Mouse (Mus musculus): ENCODE data around the gene Cdk2ap2.
"Not testable (repeated sequence)": the region's sequence is repeated elsewhere in the genome, so short reads cannot be mapped to it uniquely, and the experiment has no call there.

The Cdk2ap2 gene

GRCm38 (mm10) chr19:4064501-4064900, 32.5 kb upstream of the Cdk2ap2 start:
- in situ Hi-C loops (cut with MboI; ENCODE audit: unreplicated experiment in 2 of 2), result not testable (repeated sequence)

DNA sequence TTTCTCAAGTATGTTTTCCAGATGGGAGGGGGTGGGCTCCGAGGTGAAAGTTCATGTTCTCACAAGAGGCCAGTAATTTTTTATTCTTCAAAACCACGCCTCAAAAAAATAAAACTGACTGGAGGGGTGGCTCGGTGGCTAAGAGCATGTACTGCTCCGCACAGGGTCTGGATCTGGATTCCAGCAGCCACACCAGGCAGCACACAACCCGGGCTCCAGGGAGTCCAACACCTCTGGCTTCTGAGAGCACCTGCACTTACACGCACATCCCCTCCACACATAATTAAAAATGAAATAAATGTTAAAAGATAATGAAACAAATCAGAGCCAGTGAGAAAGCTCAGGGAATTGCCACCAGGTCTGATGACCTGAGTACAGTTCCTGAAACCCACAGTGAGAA, 30.7 kb upstream of the Cdk2ap2 start:
- in situ Hi-C loops (cut with MboI; ENCODE audit: unreplicated experiment in 2 of 2), result no loop called here

DNA sequence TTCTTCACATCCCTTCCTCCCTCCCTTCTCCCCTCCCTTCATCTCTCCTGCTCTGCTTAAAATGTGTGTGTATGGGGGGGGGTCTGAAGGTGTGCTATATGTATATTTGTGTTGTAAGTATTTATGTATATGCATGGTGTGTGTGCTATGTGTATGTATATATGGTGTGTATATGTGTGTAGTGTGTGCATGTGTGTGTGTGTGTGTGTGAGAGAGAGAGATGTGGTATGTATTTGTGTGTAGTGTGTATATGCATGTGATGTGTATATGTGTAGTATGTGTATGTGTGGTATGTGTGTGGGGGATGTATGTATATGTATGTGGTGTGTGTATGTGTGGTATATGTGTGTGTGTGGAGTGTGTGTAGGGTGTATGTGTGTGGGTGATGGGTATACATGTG, 30.1 kb upstream of the Cdk2ap2 start:
- in situ Hi-C loops (cut with MboI; ENCODE audit: unreplicated experiment in 2 of 2), result no loop called here

DNA sequence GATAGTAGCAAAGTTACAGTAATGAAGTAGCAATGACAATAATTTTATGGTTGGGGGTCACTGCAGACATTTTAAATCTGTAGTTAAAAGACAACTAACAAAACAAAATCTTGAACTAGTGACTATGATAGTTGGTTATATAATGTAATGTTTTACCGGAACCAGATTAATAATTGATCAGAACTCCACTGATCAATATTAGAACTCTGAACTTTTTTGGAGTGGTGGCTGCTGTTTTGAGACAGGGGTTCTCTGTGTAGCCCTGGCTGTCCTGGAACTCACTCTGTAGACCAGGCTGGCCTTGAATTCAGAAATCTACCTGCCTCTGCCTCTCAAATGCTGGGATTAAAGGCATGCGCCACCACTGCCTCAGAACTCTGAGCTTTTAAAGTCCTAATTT, 28.7 kb upstream of the Cdk2ap2 start:
- in situ Hi-C loops (cut with MboI; ENCODE audit: unreplicated experiment in 2 of 2), result not testable (repeated sequence)

DNA sequence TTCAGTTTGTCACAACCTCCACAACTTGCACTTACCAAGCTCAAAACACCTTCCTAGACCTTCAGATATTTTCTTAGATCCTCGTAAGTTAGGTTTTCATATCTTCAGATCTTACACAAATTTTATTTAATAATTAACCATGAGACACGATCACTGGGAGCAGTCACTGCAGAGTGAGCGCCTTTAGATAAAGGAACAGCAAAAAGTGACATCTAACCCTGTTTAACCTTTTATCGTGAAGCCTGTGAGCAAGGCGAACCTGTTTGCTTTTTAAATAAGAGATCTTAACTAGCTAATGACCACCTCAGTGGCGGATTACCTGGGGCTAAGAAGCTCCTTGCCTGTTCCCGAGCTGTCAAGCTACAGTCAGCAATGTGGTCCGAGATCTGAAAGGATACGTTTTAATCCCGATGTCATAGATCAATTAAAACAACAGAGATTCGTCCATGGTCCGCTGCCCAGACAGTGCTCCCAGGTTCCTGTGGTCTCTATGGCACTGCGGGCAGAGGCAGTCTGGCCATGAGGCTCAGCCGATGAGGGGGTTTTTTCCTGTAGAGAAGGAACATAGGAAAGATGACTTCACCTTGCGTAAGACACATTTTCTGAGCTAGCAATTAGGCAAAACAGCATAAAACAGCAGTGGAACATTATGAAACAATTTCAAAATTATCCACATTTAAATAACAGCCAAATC, 28.1 kb upstream of the Cdk2ap2 start:
- in situ Hi-C loops (cut with MboI; ENCODE audit: unreplicated experiment in 2 of 2), result no loop called here

DNA sequence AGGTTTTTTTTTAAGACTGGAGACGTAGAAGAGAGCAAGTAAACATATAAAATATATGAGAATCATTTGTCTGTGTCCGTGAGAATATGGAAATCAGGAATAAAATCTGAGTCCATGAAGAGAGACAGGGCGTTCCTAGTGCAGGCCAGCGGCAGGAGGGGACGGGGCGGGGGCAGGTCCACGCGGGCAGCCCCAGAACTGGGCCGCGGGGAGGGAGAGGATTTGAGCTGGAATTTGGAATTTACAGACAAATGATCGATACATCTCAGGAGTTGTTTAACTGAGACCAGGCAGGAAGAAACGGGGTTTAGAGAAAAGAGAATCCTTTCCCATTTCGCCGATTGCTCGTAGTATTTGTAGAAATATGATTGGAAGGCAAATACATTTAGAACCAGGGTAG, 26.7 kb upstream of the Cdk2ap2 start:
- in situ Hi-C loops (cut with MboI; ENCODE audit: unreplicated experiment in 2 of 2), result no loop called here

DNA sequence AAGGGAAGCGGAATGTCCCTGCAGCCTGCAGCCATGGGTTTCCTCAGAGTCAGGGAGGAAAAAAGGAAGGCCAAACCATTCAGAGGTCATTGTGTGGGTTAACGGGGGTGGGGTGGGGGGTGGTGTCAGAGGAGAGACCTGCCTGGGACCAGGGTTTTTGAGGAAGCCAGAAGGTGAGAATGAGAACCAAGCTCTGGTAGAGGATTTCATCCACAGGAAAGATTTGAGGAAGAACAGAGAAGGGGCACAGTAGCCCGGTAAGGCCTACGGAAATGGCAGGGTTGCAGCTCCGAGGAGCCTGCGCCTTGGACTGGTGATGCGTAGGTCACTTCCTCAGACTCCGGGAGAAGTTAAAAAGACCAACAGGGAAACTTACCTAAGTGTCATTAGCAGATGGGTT, 26.2 kb upstream of the Cdk2ap2 start:
- in situ Hi-C loops (cut with MboI; ENCODE audit: unreplicated experiment in 2 of 2), result no loop called here

- in situ Hi-C loops (cut with MboI; ENCODE audit: unreplicated experiment in 2 of 2), result no loop called here
Observed at GRCm38 (mm10) chr19:4071406-4071805, 25.6 kb upstream of the Cdk2ap2 start.

- in situ Hi-C loops (cut with MboI; ENCODE audit: unreplicated experiment in 2 of 2), result no loop called here
Observed at GRCm38 (mm10) chr19:4072706-4073424, 24.1 kb upstream of the Cdk2ap2 start.

- in situ Hi-C loops (cut with MboI; ENCODE audit: unreplicated experiment in 2 of 2), result loop anchor here (25.0 kb wide), 2 partner anchors 337 to 362 kb away; partner anchors contain the start of gene Rhod (in 1 of the 2)
Observed at GRCm38 (mm10) chr19:4075531-4075930, 21.5 kb upstream of the Cdk2ap2 start.

GRCm38 (mm10) chr19:4079594-4079993, 17.4 kb upstream of the Cdk2ap2 start:
- in situ Hi-C loops (cut with MboI; ENCODE audit: unreplicated experiment in 2 of 2), result loop anchor here (25.0 kb wide), 2 partner anchors 333 to 358 kb away; partner anchors contain the start of gene Rhod (in 1 of the 2)

DNA sequence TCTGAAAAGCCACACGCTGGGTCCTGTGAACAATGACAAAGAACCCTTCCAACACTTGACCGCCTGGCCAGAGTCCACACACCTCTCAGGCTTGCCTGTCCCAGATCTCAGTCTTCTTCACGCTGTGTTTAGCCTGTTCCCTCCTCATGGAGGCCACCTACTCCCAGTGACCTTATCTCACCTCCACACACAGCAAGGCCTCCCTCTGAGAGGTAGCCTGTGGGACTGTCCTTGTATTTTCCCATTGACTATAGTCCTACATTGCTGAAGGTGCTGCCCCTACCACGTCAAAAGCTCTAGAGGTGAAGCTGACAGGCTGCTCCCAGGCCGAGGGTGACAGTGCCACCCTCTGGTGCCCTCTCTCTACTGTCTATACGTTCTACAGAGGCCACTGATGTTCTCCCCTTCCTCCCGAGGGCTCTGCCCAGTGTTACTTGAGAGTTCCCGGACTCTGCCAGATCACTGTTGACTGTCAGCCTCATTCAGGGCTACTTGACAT, 16.4 kb upstream of the Cdk2ap2 start:
- in situ Hi-C loops (cut with MboI; ENCODE audit: unreplicated experiment in 2 of 2), result loop anchor here (25.0 kb wide), 2 partner anchors 332 to 357 kb away; partner anchors contain the start of gene Rhod (in 1 of the 2)

- in situ Hi-C loops (cut with MboI; ENCODE audit: unreplicated experiment in 2 of 2), result loop anchor here (25.0 kb wide), 2 partner anchors 331 to 356 kb away; partner anchors contain the start of gene Rhod (in 1 of the 2)
Observed at GRCm38 (mm10) chr19:4081394-4081793, 15.6 kb upstream of the Cdk2ap2 start, which contains the start of gene Cabp2. Cabp2 (plus strand) TSS chr19:4081578.

DNA sequence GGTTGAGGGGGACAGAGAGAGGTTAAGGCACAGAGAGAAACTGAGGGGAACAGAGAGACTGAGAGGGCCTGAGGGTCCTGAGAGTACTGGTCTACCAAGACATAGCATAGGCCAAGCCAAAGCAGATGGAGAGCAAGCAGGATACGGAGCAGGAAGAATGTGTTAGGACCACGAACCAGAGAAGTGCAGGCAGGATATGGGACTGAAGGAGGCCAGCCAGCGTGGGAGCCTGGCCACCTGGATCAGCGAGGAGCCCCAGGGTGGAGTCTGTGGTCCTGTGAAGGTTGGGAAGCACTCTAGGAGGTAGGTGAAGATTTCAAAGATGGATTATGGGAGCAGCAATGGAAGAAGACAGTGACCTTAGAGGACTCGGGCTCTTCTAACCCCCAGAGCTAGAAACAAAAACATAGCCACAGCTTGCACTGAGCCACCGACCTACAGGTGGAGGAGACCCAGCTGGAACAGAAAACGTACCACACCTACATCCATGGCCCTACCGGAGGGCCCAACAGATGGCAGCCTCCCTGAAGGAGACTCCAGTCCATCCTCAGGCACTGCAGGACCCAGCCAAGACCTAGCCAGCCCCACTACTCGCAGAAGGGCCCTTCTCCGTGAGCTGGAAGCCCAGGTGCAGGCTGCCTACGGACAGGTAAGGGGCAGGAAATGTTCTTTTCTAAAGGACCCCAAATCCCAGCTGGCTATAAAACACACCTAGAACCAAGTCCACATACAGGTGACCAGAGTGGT, 14.6 kb upstream of the Cdk2ap2 start:
- in situ Hi-C loops (cut with MboI; ENCODE audit: unreplicated experiment in 2 of 2), result loop anchor here (25.0 kb wide), 2 partner anchors 330 to 355 kb away; partner anchors contain the start of gene Rhod (in 1 of the 2)

DNA sequence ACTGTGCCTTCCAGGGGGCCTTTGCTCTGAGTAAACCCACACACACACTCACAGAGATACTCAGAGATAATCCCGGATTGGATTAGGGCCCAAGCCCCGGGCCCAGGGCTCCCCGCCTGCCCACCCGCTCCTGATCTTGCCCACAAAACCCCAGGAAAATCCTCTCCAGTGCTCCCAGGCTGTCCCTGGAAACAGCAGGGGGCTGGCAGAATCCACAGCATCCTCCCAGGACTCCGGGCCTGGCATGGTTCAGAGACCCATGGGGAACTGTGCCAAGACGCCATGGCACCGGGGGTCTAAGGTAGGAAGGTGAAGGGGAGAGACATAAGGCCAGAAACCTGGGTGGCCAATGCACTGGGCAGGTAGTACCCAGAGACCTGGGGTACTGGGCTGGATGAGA, 13.7 kb upstream of the Cdk2ap2 start:
- in situ Hi-C loops (cut with MboI; ENCODE audit: unreplicated experiment in 2 of 2), result loop anchor here (25.0 kb wide), 2 partner anchors 329 to 354 kb away; partner anchors contain the start of gene Rhod (in 1 of the 2)

DNA sequence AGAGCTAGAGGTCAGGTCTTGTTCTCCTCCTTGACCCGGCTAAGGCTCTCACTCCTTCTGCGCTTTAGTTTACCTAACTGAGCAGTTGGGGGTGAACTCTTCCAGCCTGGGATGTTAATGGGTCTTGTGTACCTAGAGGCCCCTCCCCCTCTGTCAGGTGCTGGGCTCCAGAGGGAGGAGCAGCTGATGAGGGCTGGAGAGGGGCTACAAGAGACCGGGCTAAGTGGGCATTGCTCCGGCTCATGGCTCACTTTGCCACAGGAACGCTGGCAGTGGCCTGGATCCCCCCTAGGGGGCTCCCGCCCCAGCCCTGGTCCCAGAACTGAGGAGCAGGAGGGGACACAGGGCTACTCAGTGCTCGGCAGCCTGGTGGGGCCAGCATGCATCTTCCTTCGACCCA, 13.2 kb upstream of the Cdk2ap2 start:
- in situ Hi-C loops (cut with MboI; ENCODE audit: unreplicated experiment in 2 of 2), result loop anchor here (25.0 kb wide), 2 partner anchors 328 to 353 kb away; partner anchors contain the start of gene Rhod (in 1 of the 2)

GRCm38 (mm10) chr19:4084984-4085383, 12.0 kb upstream of the Cdk2ap2 start:
- in situ Hi-C loops (cut with MboI; ENCODE audit: unreplicated experiment in 2 of 2), result loop anchor here (25.0 kb wide), 2 partner anchors 327 to 352 kb away; partner anchors contain the start of gene Rhod (in 1 of the 2)

DNA sequence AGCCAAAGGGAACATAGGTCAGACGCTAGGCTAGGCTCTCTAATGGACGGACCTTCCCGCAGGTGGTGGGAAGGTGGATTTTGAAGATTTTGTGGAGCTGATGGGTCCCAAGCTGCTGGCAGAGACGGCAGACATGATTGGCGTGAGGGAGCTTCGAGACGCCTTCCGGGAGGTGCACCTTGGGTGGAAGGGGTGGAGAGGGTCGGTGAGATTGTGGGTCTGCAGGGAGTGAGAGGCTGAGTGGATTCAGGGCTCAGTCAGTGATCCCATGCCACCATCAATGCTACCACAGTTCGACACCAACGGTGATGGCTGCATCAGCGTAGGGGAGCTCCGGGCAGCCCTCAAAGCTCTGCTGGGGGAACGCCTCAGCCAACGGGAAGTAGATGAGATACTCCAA, 10.8 kb upstream of the Cdk2ap2 start:
- in situ Hi-C loops (cut with MboI; ENCODE audit: unreplicated experiment in 2 of 2), result loop anchor here (25.0 kb wide), 2 partner anchors 326 to 351 kb away; partner anchors contain the start of gene Rhod (in 1 of the 2)

DNA sequence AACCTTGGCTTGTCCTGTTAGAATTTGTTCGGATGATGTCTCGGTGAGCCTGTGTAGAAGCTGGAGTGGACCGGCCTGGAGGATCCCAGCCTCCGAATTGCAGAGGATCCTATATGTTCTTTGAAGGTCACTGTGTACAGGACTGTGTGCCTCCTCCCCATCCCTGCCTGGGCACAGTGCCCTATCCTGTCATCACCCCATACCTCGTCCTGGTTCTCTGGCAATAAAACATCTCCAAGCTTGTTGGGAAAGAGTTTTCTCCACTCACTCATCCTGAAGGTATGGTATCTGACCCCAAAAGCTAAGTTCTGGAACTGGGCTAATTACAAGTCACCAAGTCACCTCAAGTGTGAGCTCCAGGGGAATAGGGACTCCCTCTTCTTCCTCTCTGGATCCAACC, 9.9 kb upstream of the Cdk2ap2 start:
- in situ Hi-C loops (cut with MboI; ENCODE audit: unreplicated experiment in 2 of 2), result loop anchor here (25.0 kb wide), 2 partner anchors 325 to 350 kb away; partner anchors contain the start of gene Rhod (in 1 of the 2)

DNA sequence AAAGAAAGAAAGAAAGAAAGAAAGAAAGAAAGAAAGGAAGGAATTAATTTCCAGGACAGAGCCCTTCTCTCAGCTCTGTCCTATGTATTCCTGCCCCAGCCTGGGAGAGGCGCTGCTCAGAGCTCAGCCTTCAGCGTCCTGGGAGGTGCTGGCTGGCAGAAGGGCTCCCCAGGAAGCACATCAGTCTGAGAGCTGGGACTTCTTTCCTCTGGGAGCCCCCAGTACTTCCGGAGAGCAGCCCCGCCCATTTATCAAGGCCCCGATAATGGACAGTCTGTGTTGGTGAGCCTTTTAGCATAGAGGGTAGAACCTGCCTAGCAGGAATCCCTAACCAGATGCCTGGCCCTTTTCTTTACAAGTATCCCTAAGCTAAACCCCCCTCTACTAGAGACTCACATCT, 8.8 kb upstream of the Cdk2ap2 start:
- in situ Hi-C loops (cut with MboI; ENCODE audit: unreplicated experiment in 2 of 2), result loop anchor here (25.0 kb wide), 2 partner anchors 324 to 349 kb away; partner anchors contain the start of gene Rhod (in 1 of the 2)
